Comparison of ENCODE assay signal across 17 mouse cellular contexts in genomic region chr2:116105179-116105578, GRCm38 (mm10). TPM values are rescaled to one million over a fixed set of nuclear protein-coding genes. Genes with fewer than 3 reads are reported as not detected.
DNase-seq lines count a peak whose midpoint lies in the region; ATAC-seq and TF ChIP-seq lines count a peak whose summit lies in the region.
"Had no signal": no experiment of that assay in that cellular context is flagged by ENCODE, and none has a peak within 500 bp of the region (broad histone marks: within the 10 kb centered on the region; RNA-seq: fewer than 3 reads in every experiment).

No protein-coding gene starts in this region.

- ATAC-seq in kidney, postnatal 0 days (replicated peaks; ENCODE audit: low FRiP score, low read depth): no peak
- no peak for ATAC-seq in kidney, embryonic 14.5 days (ENCODE audit: low FRiP score, low TSS enrichment)
- no peak for ATAC-seq in midbrain, postnatal 0 days (ENCODE audit: low FRiP score)
- no peak for ATAC-seq in midbrain, embryonic 15.5 days (replicated peaks)
- ATAC-seq in inflammation-experienced regulatory T-cells, adult 6 months: no peak
- ATAC-seq: CD4-positive, CD25-positive, alpha-beta regulatory T cell, adult 4 months; midbrain, embryonic 16.5 days had no signal

- no peak overlapping the region for H3K4me3 ChIP-seq in gastrocnemius, adult 2 months
- H3K4me3 ChIP-seq in kidney, postnatal 0 days (replicated peaks; ENCODE audit: low read depth, low read length): no peak overlapping the region
- H3K4me3 ChIP-seq in kidney, embryonic 14.5 days (ENCODE audit: low read length): no peak overlapping the region
- no peak overlapping the region for H3K4me3 ChIP-seq in midbrain, postnatal 0 days (ENCODE audit: low read depth, low read length)
- no peak overlapping the region for H3K4me3 ChIP-seq in midbrain, embryonic 15.5 days
- H3K4me3 ChIP-seq: hindbrain, embryonic 15.5 days; liver, embryonic 13.5 days; neural tube, embryonic 12.5 days had no signal

- TF ChIP-seq CTCF in gastrocnemius, adult 2 months (IDR thresholded peaks at IDR 0.05): peak; percentile 43
- peak; percentile 54 for TF ChIP-seq CTCF in kidney, postnatal 0 days (IDR thresholded peaks at IDR 0.05; ENCODE audit: low read depth)
- peak; percentile 34 for TF ChIP-seq CTCF in midbrain, postnatal 0 days (IDR thresholded peaks at IDR 0.05)

- WGBS in kidney, postnatal 0 days: 42% methylated on average over 3 of the region's 3 CpGs
- WGBS in kidney, embryonic 14.5 days: 47% methylated on average over 3 of the region's 3 CpGs
- 57% methylated on average over 3 of the region's 3 CpGs for WGBS in midbrain, postnatal 0 days
- WGBS in midbrain, embryonic 15.5 days: 67% methylated on average over 3 of the region's 3 CpGs

- no peaks in the 10 kb centered on the region for H3K27me3 ChIP-seq in kidney, postnatal 0 days (ENCODE audit: insufficient read depth, low read length)
- no peaks in the 10 kb centered on the region for H3K27me3 ChIP-seq in kidney, embryonic 14.5 days (ENCODE audit: control insufficient read depth, insufficient read depth, low read length)
- no peaks in the 10 kb centered on the region for H3K27me3 ChIP-seq in midbrain, postnatal 0 days (ENCODE audit: insufficient read depth, low read length)
- H3K27me3 ChIP-seq in midbrain, embryonic 15.5 days (replicated peaks): no peaks in the 10 kb centered on the region
- H3K27me3 ChIP-seq: hindbrain, embryonic 15.5 days; liver, embryonic 13.5 days; neural tube, embryonic 12.5 days had no signal

- H3K4me1 ChIP-seq in kidney, postnatal 0 days (replicated peaks; ENCODE audit: insufficient read depth, low read length): 0 out of 2 replicates have a peak, but pooled peaks cover 3% of the 10 kb centered on the region
- no peaks in the 10 kb centered on the region for H3K4me1 ChIP-seq in kidney, embryonic 14.5 days (ENCODE audit: control insufficient read depth, insufficient read depth, low read length)
- H3K4me1 ChIP-seq in midbrain, postnatal 0 days (ENCODE audit: insufficient read depth, low read length): no peaks in the 10 kb centered on the region
- no peaks in the 10 kb centered on the region for H3K4me1 ChIP-seq in midbrain, embryonic 15.5 days
- H3K4me1 ChIP-seq: hindbrain, embryonic 15.5 days; liver, embryonic 13.5 days; neural tube, embryonic 12.5 days had no signal

- H3K9me3 ChIP-seq in kidney, postnatal 0 days (replicated peaks; ENCODE audit: low read length): no peaks in the 10 kb centered on the region
- H3K9me3 ChIP-seq in kidney, embryonic 14.5 days (ENCODE audit: control insufficient read depth, low read length): 0 out of 2 replicates have a peak, but pooled peaks cover 3% of the 10 kb centered on the region
- H3K9me3 ChIP-seq in midbrain, postnatal 0 days (ENCODE audit: low read length): no peaks in the 10 kb centered on the region
- no peaks in the 10 kb centered on the region for H3K9me3 ChIP-seq in midbrain, embryonic 15.5 days
- H3K9me3 ChIP-seq: hindbrain, embryonic 15.5 days; liver, embryonic 13.5 days; neural tube, embryonic 12.5 days had no signal

- intact Hi-C loops in gastrocnemius, adult 2 months (cut with DNase I): loop anchor here (10.0 kb wide), 2 partner anchors 250 to 590 kb away; no protein-coding TSS in a partner anchor

- H3K4me2 ChIP-seq in kidney, postnatal 0 days (ENCODE audit: low read length): no peak overlapping the region
- no peak overlapping the region for H3K4me2 ChIP-seq in kidney, embryonic 14.5 days (replicated peaks; ENCODE audit: low read depth, low read length)
- no peak overlapping the region for H3K4me2 ChIP-seq in midbrain, postnatal 0 days (ENCODE audit: low read depth, low read length, poor library complexity, severe bottlenecking)
- no peak overlapping the region for H3K4me2 ChIP-seq in midbrain, embryonic 15.5 days
- H3K4me2 ChIP-seq: hindbrain, embryonic 15.5 days; liver, embryonic 13.5 days; neural tube, embryonic 12.5 days had no signal

- DNase-seq in gastrocnemius, adult 2 months: no peak
- DNase-seq in gastrocnemius, adult 18-20 months (ENCODE audit: low spot score): no peak
- peak; percentile 70 for DNase-seq in kidney, postnatal 0 days (ENCODE audit: low spot score)
- no peak for DNase-seq in midbrain, postnatal 0 days (ENCODE audit: low spot score)
- no peak for DNase-seq in frontal cortex, postnatal 14 days (ENCODE audit: low spot score in 2 of 2)
- DNase-seq: cerebellum, adult 18-20 months; gastrocnemius, postnatal 25 days; liver, embryonic 13.5 days; right cerebral cortex, postnatal 4 days had no signal

- no peaks in the 10 kb centered on the region for H3K36me3 ChIP-seq in kidney, postnatal 0 days (ENCODE audit: insufficient read depth, low read length)
- no peaks in the 10 kb centered on the region for H3K36me3 ChIP-seq in kidney, embryonic 14.5 days (ENCODE audit: control insufficient read depth, insufficient read depth, low read length)
- no peaks in the 10 kb centered on the region for H3K36me3 ChIP-seq in midbrain, postnatal 0 days (ENCODE audit: insufficient read depth, low read length)
- H3K36me3 ChIP-seq in midbrain, embryonic 15.5 days (replicated peaks): no peaks in the 10 kb centered on the region
- H3K36me3 ChIP-seq: hindbrain, embryonic 15.5 days; liver, embryonic 13.5 days; neural tube, embryonic 12.5 days had no signal

- H3K9ac ChIP-seq in kidney, postnatal 0 days (ENCODE audit: low read depth, low read length): no peak overlapping the region
- no peak overlapping the region for H3K9ac ChIP-seq in kidney, embryonic 14.5 days (ENCODE audit: low read depth, low read length)
- no peak overlapping the region for H3K9ac ChIP-seq in midbrain, postnatal 0 days (replicated peaks; ENCODE audit: low read length, poor library complexity, severe bottlenecking)
- no peak overlapping the region for H3K9ac ChIP-seq in midbrain, embryonic 15.5 days
- H3K9ac ChIP-seq: hindbrain, embryonic 15.5 days; liver, embryonic 13.5 days; neural tube, embryonic 12.5 days had no signal

- H3K27ac ChIP-seq in gastrocnemius, adult 2 months: no peak overlapping the region
- no peak overlapping the region for H3K27ac ChIP-seq in kidney, postnatal 0 days
- no peak overlapping the region for H3K27ac ChIP-seq in kidney, embryonic 14.5 days (ENCODE audit: low read depth, low read length)
- H3K27ac ChIP-seq in midbrain, postnatal 0 days (ENCODE audit: low read depth, low read length): no peak overlapping the region
- H3K27ac ChIP-seq in midbrain, embryonic 15.5 days: no peak overlapping the region
- H3K27ac ChIP-seq: hindbrain, embryonic 15.5 days; liver, embryonic 13.5 days; macrophage; neural tube, embryonic 12.5 days had no signal

RNA-seq across cellular contexts. Expression of gene Meis2, which starts 39.5 kb away (rescaled TPM):
- 1 to 10 TPM in 1 of 2 experiments, under 1 TPM in 1; 0.84 to 1.3 TPM for total RNA-seq in gastrocnemius, adult 2 months (2021)
- total RNA-seq in gastrocnemius, adult 18-20 months (2021): 1 to 10 TPM; 1.3 to 1.4 TPM
- 52.8 and 60.4 TPM in 2 replicates for polyA plus RNA-seq in kidney, postnatal 0 days (2015; fragmentation: Nextera tagmentation; extraction: Ambion mirVana)
- polyA plus RNA-seq in kidney, embryonic 14.5 days (2014; fragmentation: Nextera tagmentation; extraction: Ambion mirVana): 111 and 112 TPM in 2 replicates
- total RNA-seq in midbrain, postnatal 0 days (2014; rRNA removed): 121 and 147 TPM in 2 replicates
- polyA plus RNA-seq in midbrain, postnatal 0 days (2015; fragmentation: Nextera tagmentation; extraction: Ambion mirVana): 52.1 and 58.3 TPM in 2 replicates
- 74.1 and 86.9 TPM in 2 replicates for polyA plus RNA-seq in midbrain, embryonic 15.5 days (2015; fragmentation: Nextera tagmentation; extraction: Ambion mirVana)
- under 1 TPM in 1 of 3 experiments, not detected in 2; 0.34 TPM for polyA plus RNA-seq in inflammation-experienced regulatory T-cells, adult 6 months (2017; shearing (Covaris generic))
- polyA plus RNA-seq: CD4-positive, CD25-positive, alpha-beta regulatory T cell, adult 4 months; macrophage had no signal

Comparison
In these comparisons a context has a peak if more than half of its experiments do, and no peak if none do; other contexts are left out.
1. RNA of gene Meis2, which starts 39.5 kb away (polyA plus RNA-seq): 111 to 112 TPM in kidney, embryonic 14.5 days, 74.1 to 86.9 TPM in midbrain, embryonic 15.5 days, 52.8 to 60.4 TPM in kidney, postnatal 0 days and 52.1 to 58.3 TPM in midbrain, postnatal 0 days; 0.34 TPM in inflammation-experienced regulatory T-cells, adult 6 months; every median in the first group is over 10 times any median in the second.
2. Peak in every context shown above with its lines, with median percentiles within 50 percentile points of each other: CTCF ChIP-seq.